Mouse (Mus musculus) cortical plate, adult 2 months (tissue): ENCODE measurements around the gene Spock1.

Experiments
- CTCF ChIP-seq: fragments of 200-500 bp; IDR thresholded peaks from 2 replicates; pipeline ENCODE4 v1.5.1; 2011; ENCODE audit warnings: mild to moderate bottlenecking, control low read depth, low read length; ENCODE audit not compliant: insufficient read depth; ENCODE audit errors: extremely low read depth
- POLR2A ChIP-seq: fragments of 200-500 bp; IDR thresholded peaks from 2 replicates; pipeline ENCODE4 v1.6.1; 2011; ENCODE audit warnings: mild to moderate bottlenecking, low read length, control low read depth; ENCODE audit not compliant: insufficient read depth; ENCODE audit errors: extremely low read depth

DNA sequence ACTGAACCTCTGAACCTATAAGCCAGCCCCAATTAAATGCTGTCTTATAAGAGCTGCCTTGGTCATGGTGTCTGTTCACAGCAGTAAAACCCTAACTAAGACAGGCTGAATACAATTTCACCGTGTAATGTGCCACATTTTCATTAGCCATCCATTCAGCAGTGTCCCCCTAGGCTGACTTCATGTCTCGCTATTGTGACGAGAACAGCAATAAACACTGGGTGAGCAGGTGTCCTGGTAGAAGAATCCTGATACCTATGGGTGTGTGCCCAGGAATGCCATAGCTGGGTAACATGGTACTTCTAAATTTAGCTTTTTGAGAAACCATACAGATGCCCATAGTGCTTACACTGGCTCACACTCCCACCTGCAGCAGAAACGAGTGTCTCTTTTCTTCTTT, 500.5 kb downstream of the Spock1 start:
- TF ChIP-seq CTCF (no peak), POLR2A (no peak)
